Mouse (Mus musculus) stomach, embryonic 14.5 days (tissue): ENCODE data around the gene Phxr2. TPM values are rescaled to one million over a fixed set of nuclear protein-coding genes. Genes with fewer than 3 reads are reported as not detected.
"Not testable (repeated sequence)": the region's sequence is repeated elsewhere in the genome, so short reads cannot be mapped to it uniquely, and the experiment has no call there.

Experiments used
- ATAC-seq: fragments of 200-750 bp; cut with Nextera tagmentation; 2 replicates; pipeline ENCODE4 v1.8.0; 2017; ENCODE audit warnings: low read depth, moderate TSS enrichment; ENCODE audit not compliant: insufficient number of reproducible peaks, insufficient read depth, low FRiP score
- H3K27ac ChIP-seq: fragments of 300-500 bp; sonication (generic); 2 replicates; pipeline ENCODE4 v1.5.1; 2014; ENCODE audit warnings: mild to moderate bottlenecking, low read length, moderate library complexity, mixed read lengths
- H3K27me3 ChIP-seq: fragments of 300-500 bp; sonication (generic); 2 replicates; pipeline ENCODE4 v1.6.1; 2014; ENCODE audit warnings: low read length, control low read depth, mixed read lengths; ENCODE audit not compliant: control insufficient read depth, insufficient read depth
- H3K36me3 ChIP-seq: fragments of 300-500 bp; sonication (generic); 2 replicates; pipeline ENCODE4 v1.6.1; 2014; ENCODE audit warnings: mild to moderate bottlenecking, control low read depth, low read length, moderate library complexity, mixed read lengths; ENCODE audit not compliant: control insufficient read depth, insufficient read depth
- H3K4me1 ChIP-seq: fragments of 300-500 bp; sonication (generic); 2 replicates; pipeline ENCODE4 v1.6.1; 2014; ENCODE audit warnings: low read length, control low read depth, mixed read lengths; ENCODE audit not compliant: control insufficient read depth, insufficient read depth
- H3K4me2 ChIP-seq: fragments of 300-500 bp; sonication (generic); replicated peaks from 2 replicates; pipeline ENCODE4 v1.6.1; 2014; ENCODE audit warnings: low read depth, low read length, control low read depth
- H3K4me3 ChIP-seq: fragments of 300-500 bp; sonication (generic); 2 replicates; pipeline ENCODE4 v1.5.1; 2014; ENCODE audit warnings: low read depth, low read length, control low read depth
- H3K9ac ChIP-seq: fragments of 300-500 bp; sonication (generic); replicated peaks from 2 replicates; pipeline ENCODE4 v1.6.1; 2014; ENCODE audit warnings: low read depth, mild to moderate bottlenecking, control low read depth, low read length, moderate library complexity, mixed read lengths
- H3K9me3 ChIP-seq: fragments of 300-500 bp; sonication (generic); 2 replicates; pipeline ENCODE4 v1.6.1; 2016; ENCODE audit warnings: low read depth, low read length, control low read depth; ENCODE audit not compliant: control insufficient read depth
- WGBS: fragments of 180-500 bp; shearing (Covaris S2); extraction: QIAGEN DNeasy Blood & Tissue Kit; methylation state at CpG from one replicate; pipeline ENCODE4 v1.1.7; 2014; 5-methylcytosine and 5-hydroxymethylcytosine counted together
- polyA plus RNA-seq: library from polyadenylated mRNA; unstranded; fragments of >200 nt; fragmentation: Nextera tagmentation; extraction: Ambion mirVana; gene quantifications from 2 replicates; pipeline ENCODE4 v1.2.1, GENCODE M21; 2014

Gene Phxr2
- polyA plus RNA-seq, 1 experiment from 2014 or later, result not detected

- H3K4me2 ChIP-seq, result no peak overlapping the region
- H3K9ac ChIP-seq, result no peak overlapping the region
Observed at GRCm38 (mm10) chr10:99164871-99165477, 38.8 kb upstream of the Phxr2 start.

GRCm38 (mm10) chr10:99163002-99163401 is 36.9 kb upstream of the Phxr2 start:
- no peak overlapping the region for H3K4me3 ChIP-seq
- no peaks in the 10 kb centered on the region for H3K36me3 ChIP-seq
- H3K9ac ChIP-seq, result no peak overlapping the region
- no peak overlapping the region for H3K27ac ChIP-seq
- 91% methylated on average over 5 of the region's 5 CpGs for WGBS
- H3K4me1 ChIP-seq, result 0 out of 2 replicates have a peak, but pooled peaks cover 4% of the 10 kb centered on the region
- ATAC-seq, result no peak
- H3K9me3 ChIP-seq, result no peaks in the 10 kb centered on the region
- no peaks in the 10 kb centered on the region for H3K27me3 ChIP-seq
- H3K4me2 ChIP-seq, result no peak overlapping the region

More at GRCm38 (mm10) chr10:99164871-99165477, 38.8 kb upstream of the Phxr2 start:
- Histone ChIP-seq H3K36me3 (no peaks in the 10 kb centered on the region), H3K4me1 (0 out of 2 replicates have a peak, but pooled peaks cover 10% of the 10 kb centered on the region), H3K9me3 (no peaks in the 10 kb centered on the region), H3K4me3 (no peak overlapping the region), H3K27me3 (no peaks in the 10 kb centered on the region), H3K27ac (no peak overlapping the region)
- WGBS, result 27% methylated on average over 13 of the region's 13 CpGs
- ATAC-seq, result no peak; the same call in 1 of the 2 replicates

- 43% methylated on average over 8 of the region's 8 CpGs for WGBS
Observed at GRCm38 (mm10) chr10:99161987-99162582, 36.0 kb upstream of the Phxr2 start.

GRCm38 (mm10) chr10:99157697-99158096 is 31.6 kb upstream of the Phxr2 start:
- H3K4me2 ChIP-seq, ATAC-seq, H3K4me1 ChIP-seq, H3K27me3 ChIP-seq, H3K4me3 ChIP-seq, H3K9me3 ChIP-seq, H3K36me3 ChIP-seq, H3K27ac ChIP-seq, H3K9ac ChIP-seq: not testable (repeated sequence)
- WGBS, result 95% methylated on average over 10 of the region's 10 CpGs

More at GRCm38 (mm10) chr10:99161987-99162582, 36.0 kb upstream of the Phxr2 start:
- no peak for ATAC-seq
- no peaks in the 10 kb centered on the region for H3K36me3 ChIP-seq
- H3K4me1 ChIP-seq, result 0 out of 2 replicates have a peak, but pooled peaks cover 4% of the 10 kb centered on the region
- no peaks in the 10 kb centered on the region for H3K27me3 ChIP-seq
- H3K4me2 ChIP-seq, result no peak overlapping the region
- H3K4me3 ChIP-seq, result no peak overlapping the region
- H3K9me3 ChIP-seq, result no peaks in the 10 kb centered on the region
- H3K9ac ChIP-seq, result no peak overlapping the region
- no peak overlapping the region for H3K27ac ChIP-seq

GRCm38 (mm10) chr10:99156808-99157207 is 30.7 kb upstream of the Phxr2 start:
- Histone ChIP-seq H3K27me3 (no peaks in the 10 kb centered on the region), H3K9me3 (no peaks in the 10 kb centered on the region), H3K36me3 (no peaks in the 10 kb centered on the region), H3K27ac (no peak overlapping the region), H3K4me1 (no peaks in the 10 kb centered on the region), H3K4me2 (no peak overlapping the region), H3K4me3 (no peak overlapping the region), H3K9ac (no peak overlapping the region)
- 89% methylated on average over 5 of the region's 5 CpGs for WGBS
- ATAC-seq, result no peak

GRCm38 (mm10) chr10:99154635-99155034 is 28.5 kb upstream of the Phxr2 start:
- Histone ChIP-seq H3K9ac (no peak overlapping the region), H3K4me2 (no peak overlapping the region), H3K4me1 (no peaks in the 10 kb centered on the region), H3K9me3 (no peaks in the 10 kb centered on the region), H3K27ac (no peak overlapping the region), H3K36me3 (no peaks in the 10 kb centered on the region), H3K4me3 (no peak overlapping the region), H3K27me3 (no peaks in the 10 kb centered on the region)
- WGBS, result 70% methylated on average over 8 of the region's 8 CpGs
- ATAC-seq, result no peak

- H3K27me3 ChIP-seq, result no peaks in the 10 kb centered on the region
- no peaks in the 10 kb centered on the region for H3K36me3 ChIP-seq
- no peak overlapping the region for H3K4me2 ChIP-seq
- 89% methylated on average over 6 of the region's 6 CpGs for WGBS
- no peak overlapping the region for H3K4me3 ChIP-seq
- no peaks in the 10 kb centered on the region for H3K9me3 ChIP-seq
- H3K4me1 ChIP-seq, result no peaks in the 10 kb centered on the region
- H3K9ac ChIP-seq, result no peak overlapping the region
- ATAC-seq, result no peak
- H3K27ac ChIP-seq, result no peak overlapping the region
Observed at GRCm38 (mm10) chr10:99152063-99152462, 25.9 kb upstream of the Phxr2 start.

- Histone ChIP-seq H3K4me3 (no peak overlapping the region), H3K4me1 (no peaks in the 10 kb centered on the region), H3K9me3 (no peaks in the 10 kb centered on the region), H3K27me3 (no peaks in the 10 kb centered on the region), H3K27ac (no peak overlapping the region), H3K36me3 (no peaks in the 10 kb centered on the region), H3K4me2 (no peak overlapping the region), H3K9ac (no peak overlapping the region)
- WGBS, result 95% methylated on average over 1 of the region's 1 CpGs
- ATAC-seq, result no peak
Observed at GRCm38 (mm10) chr10:99151580-99151979, 25.5 kb upstream of the Phxr2 start.
